Mouse (Mus musculus) CH12.LX (cell line): Measurements from ENCODE around the gene Cdk2ap2. TPM values are rescaled to one million over a fixed set of nuclear protein-coding genes. Genes with fewer than 3 reads are reported as not detected.

ENCODE experiments used
- DNase-seq: peaks from one replicate; pipeline ENCODE4 v3.0.0-alpha.2; 2013; ENCODE audit errors: extremely low read depth
- H3K27ac ChIP-seq: 2 replicates; pipeline ENCODE4 v1.5.1; 2012; ENCODE audit warnings: low read depth, mild to moderate bottlenecking, control low read depth, moderate library complexity; ENCODE audit not compliant: insufficient read depth
- H3K27me3 ChIP-seq: replicated peaks from 2 replicates; pipeline ENCODE3; 2012; ENCODE audit warnings: inconsistent platforms
- H3K36me3 ChIP-seq, 2 experiments: replicated peaks in 1 of 2; 2 replicates each; pipeline versions ENCODE3 to v1.6.1; 2012; ENCODE audit warnings: inconsistent platforms in 1 of 2, low read length in 1 of 2, mild to moderate bottlenecking in 1 of 2, mixed read lengths in 1 of 2, moderate library complexity in 1 of 2; ENCODE audit not compliant: control insufficient read depth in 1 of 2, insufficient read depth in 1 of 2
- H3K4me1 ChIP-seq, 2 experiments: 2 replicates each; pipeline ENCODE4 v1.6.1; 2012; ENCODE audit warnings: inconsistent platforms in 1 of 2, moderate library complexity in 1 of 2; ENCODE audit not compliant: insufficient read depth in 2 of 2, control insufficient read depth in 1 of 2
- H3K4me2 ChIP-seq: 2 replicates; pipeline ENCODE4 v1.6.1; 2012; ENCODE audit warnings: low read depth, mild to moderate bottlenecking, control low read depth; ENCODE audit not compliant: poor library complexity, insufficient read depth, severe bottlenecking
- H3K4me3 ChIP-seq, 3 experiments: fragments of 150-350 bp in 1 of 3; sonication (generic) in 1 of 3; replicated peaks in 1 of 3; 2 replicates each; pipeline versions ENCODE3 to v1.5.1; 2011 to 2012; ENCODE audit warnings: low read depth in 2 of 3, low read length in 2 of 3, mild to moderate bottlenecking in 2 of 3, moderate library complexity in 2 of 3, control low read depth in 1 of 3, improper control_type of control experiment in 1 of 3, inconsistent platforms in 1 of 3, mixed read lengths in 1 of 3; ENCODE audit not compliant: poor library complexity in 1 of 3
- H3K79me2 ChIP-seq: replicated peaks from 2 replicates; pipeline ENCODE4 v1.6.1; 2012; ENCODE audit warnings: mild to moderate bottlenecking, moderate library complexity; ENCODE audit not compliant: control insufficient read depth, poor library complexity, insufficient read depth, severe bottlenecking; ENCODE audit errors: extremely low read depth
- H3K9ac ChIP-seq: 2 replicates; pipeline ENCODE4 v1.6.1; 2012; ENCODE audit warnings: low read depth, mild to moderate bottlenecking, control low read depth, moderate library complexity; ENCODE audit not compliant: insufficient read depth
- H3K9me3 ChIP-seq: replicated peaks from 2 replicates; pipeline ENCODE3; 2012; ENCODE audit warnings: low read length, inconsistent platforms, mixed read lengths
- BHLHE40 ChIP-seq: IDR thresholded peaks from 2 replicates; pipeline ENCODE4 v1.6.1; 2011; ENCODE audit warnings: mild to moderate bottlenecking, low read depth, low read length, improper control_type of control experiment
- CTCF ChIP-seq, 2 experiments: IDR thresholded peaks in 1 of 2; conservative IDR thresholded peaks in 1 of 2; 2 replicates each; pipeline ENCODE4 v1.5.1; 2011 to 2012; ENCODE audit warnings: low read depth in 2 of 2, low read length in 2 of 2, improper control_type of control experiment in 1 of 2, inconsistent platforms in 1 of 2, mild to moderate bottlenecking in 1 of 2, moderate library complexity in 1 of 2
- E2F4 ChIP-seq: IDR thresholded peaks from 2 replicates; pipeline ENCODE4 v1.6.1; 2011; ENCODE audit warnings: low read depth, low read length, improper control_type of control experiment; ENCODE audit not compliant: insufficient replicate concordance
- ELF1 ChIP-seq: IDR thresholded peaks from 2 replicates; pipeline ENCODE4 v1.6.1; 2014; ENCODE audit warnings: low read depth, mild to moderate bottlenecking, inconsistent platforms, low read length, improper control_type of control experiment
- EP300 ChIP-seq: IDR thresholded peaks from 2 replicates; pipeline ENCODE4 v1.6.1; 2011; ENCODE audit warnings: low read length, improper control_type of control experiment
- HCFC1 ChIP-seq: IDR thresholded peaks from 2 replicates; pipeline ENCODE4 v1.6.1; 2012; ENCODE audit warnings: low read depth, mild to moderate bottlenecking, inconsistent platforms, low read length, improper control_type of control experiment
- JUN ChIP-seq: IDR thresholded peaks from 2 replicates; pipeline ENCODE4 v1.6.1; 2011; ENCODE audit warnings: low read depth, mild to moderate bottlenecking, low read length, improper control_type of control experiment, moderate library complexity; ENCODE audit not compliant: insufficient read depth
- KAT2A ChIP-seq: IDR thresholded peaks from 2 replicates; pipeline ENCODE4 v1.6.1; 2012; ENCODE audit warnings: low read length, improper control_type of control experiment, inconsistent platforms; ENCODE audit not compliant: insufficient replicate concordance
- MAX ChIP-seq: IDR thresholded peaks from 2 replicates; pipeline ENCODE4 v1.6.1; 2011; ENCODE audit warnings: low read length, improper control_type of control experiment
- MAZ ChIP-seq: IDR thresholded peaks from 2 replicates; pipeline ENCODE4 v1.6.1; 2012; ENCODE audit warnings: low read depth, mild to moderate bottlenecking, inconsistent platforms, low read length, improper control_type of control experiment, moderate library complexity
- NELFE ChIP-seq: IDR thresholded peaks from 2 replicates; pipeline ENCODE4 v1.6.1; 2011; ENCODE audit warnings: low read depth, low read length, improper control_type of control experiment
- POLR2AphosphoS2 ChIP-seq: IDR thresholded peaks from 2 replicates; pipeline ENCODE4 v1.6.1; 2011; ENCODE audit warnings: low read depth, low read length, improper control_type of control experiment
- RCOR1 ChIP-seq: conservative IDR thresholded peaks from 2 replicates; pipeline ENCODE4 v1.6.1; 2012; ENCODE audit warnings: low read depth, mild to moderate bottlenecking, inconsistent platforms, low read length, improper control_type of control experiment
- SMC3 ChIP-seq: IDR thresholded peaks from 2 replicates; pipeline ENCODE4 v1.6.1; 2011; ENCODE audit warnings: low read depth, low read length, improper control_type of control experiment
- TCF12 ChIP-seq: IDR thresholded peaks from 2 replicates; pipeline ENCODE4 v1.6.1; 2014; ENCODE audit warnings: low read depth, mild to moderate bottlenecking, inconsistent platforms, low read length, improper control_type of control experiment
- UBTF ChIP-seq: IDR thresholded peaks from 2 replicates; pipeline ENCODE4 v1.6.1; 2012; ENCODE audit warnings: low read depth, mild to moderate bottlenecking, inconsistent platforms, low read length, improper control_type of control experiment, moderate library complexity
- USF1 ChIP-seq: IDR thresholded peaks from 2 replicates; pipeline ENCODE4 v1.6.1; 2014; ENCODE audit warnings: low read depth, mild to moderate bottlenecking, inconsistent platforms, low read length, improper control_type of control experiment
- USF2 ChIP-seq: conservative IDR thresholded peaks from 2 replicates; pipeline ENCODE4 v1.6.1; 2011; ENCODE audit warnings: low read depth, low read length, improper control_type of control experiment
- ZC3H11A ChIP-seq: IDR thresholded peaks from 2 replicates; pipeline ENCODE4 v1.6.1; 2012; ENCODE audit warnings: low read depth, mild to moderate bottlenecking, inconsistent platforms, low read length, improper control_type of control experiment
- ZKSCAN1 ChIP-seq: IDR thresholded peaks from 2 replicates; pipeline ENCODE4 v1.6.1; 2012; ENCODE audit warnings: low read depth, inconsistent platforms, low read length, improper control_type of control experiment, borderline replicate concordance
- dilution Hi-C: fragments of 300-500 bp; cut with MboI; formaldehyde crosslinking; loops from 2 replicates; pipeline ENCODE4 v1.14.3; 2020; ENCODE audit warnings: low sequenced_read_pairs; ENCODE audit not compliant: extremely low pct_unique_long_range_greater_than_20kb, extremely low pct_ligation_motif_present
- in situ Hi-C: fragments of 300-500 bp; cut with MboI; formaldehyde crosslinking; loops from 3 replicates; pipeline ENCODE4 v1.14.3; 2019; ENCODE audit warnings: low sequenced_read_pairs, low pct_ligation_motif_present, low pct_unique_long_range_greater_than_20kb, mixed read lengths
- polyA plus RNA-seq: library from polyadenylated mRNA; unstranded; fragments of >175 nt; gene quantifications from 2 replicates; pipeline ENCODE4 v1.2.1, GENCODE M21; 2012; ENCODE audit warnings: low read depth; ENCODE audit not compliant: insufficient read length
- total RNA-seq, 2 experiments: library from RNA; depleted of rRNA; stranded (reverse); fragments of 300-350 nt in 1 of 2; fragments of >200 nt in 1 of 2; gene quantifications; 2 replicates each; pipeline ENCODE4 v1.2.3; 2012 to 2014

Cdk2ap2 gene
- total and polyA plus RNA-seq, 3 experiments, result 63.4 to 69.5 (median 67.1) TPM

DNA sequence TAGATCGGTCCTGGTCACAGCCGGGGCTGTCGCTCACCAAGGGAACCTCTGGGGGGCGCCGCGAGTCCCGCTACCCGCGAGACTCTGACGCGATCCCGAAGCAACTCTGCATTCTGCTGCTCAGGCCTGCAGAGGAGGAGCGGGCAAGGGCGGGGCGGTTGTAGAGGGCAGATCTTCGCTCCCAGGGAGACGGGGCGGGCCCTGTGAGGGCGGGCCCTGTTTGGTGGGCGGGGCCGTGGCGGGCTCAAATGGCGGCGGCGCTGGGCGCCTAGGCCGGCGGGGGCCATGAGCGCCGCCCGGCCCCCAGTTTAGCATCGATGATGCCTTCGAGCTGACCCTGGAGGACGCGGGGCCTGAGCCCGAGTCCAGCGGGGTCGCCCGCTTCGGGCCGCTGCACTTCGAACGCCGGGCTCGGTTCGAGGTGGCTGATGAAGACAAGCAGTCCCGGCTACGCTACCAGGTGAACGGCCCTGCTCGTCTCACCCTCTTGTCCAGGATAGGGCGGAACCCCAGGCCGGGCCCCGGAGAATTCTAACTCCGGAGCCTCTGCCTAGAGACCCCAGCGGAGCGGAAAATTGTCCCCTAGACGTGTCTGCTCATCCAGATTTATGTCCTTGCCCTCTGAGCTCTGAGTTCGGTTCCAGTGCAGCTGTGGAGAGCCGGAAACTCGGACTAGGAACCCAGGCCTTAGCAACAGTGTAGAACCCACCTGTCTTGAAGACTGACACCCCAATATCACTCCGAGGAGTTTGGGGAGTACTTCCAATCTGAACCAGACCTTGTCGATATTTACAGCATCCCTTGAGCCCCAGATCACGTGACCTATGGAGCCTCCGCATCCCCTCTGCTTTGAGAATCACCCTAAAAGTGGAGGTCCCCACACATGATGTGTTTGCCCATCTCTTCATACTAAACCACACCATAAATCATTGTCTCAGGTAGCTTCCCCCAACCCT, 29.0 kb downstream of the Cdk2ap2 start, which contains the start of gene Aip (continued):
- TF ChIP-seq MAX, result 0 out of 2 replicates have a peak, but pooled peaks have one; percentile 52
- TF ChIP-seq, all 38 proteins: peak for 23

DNA sequence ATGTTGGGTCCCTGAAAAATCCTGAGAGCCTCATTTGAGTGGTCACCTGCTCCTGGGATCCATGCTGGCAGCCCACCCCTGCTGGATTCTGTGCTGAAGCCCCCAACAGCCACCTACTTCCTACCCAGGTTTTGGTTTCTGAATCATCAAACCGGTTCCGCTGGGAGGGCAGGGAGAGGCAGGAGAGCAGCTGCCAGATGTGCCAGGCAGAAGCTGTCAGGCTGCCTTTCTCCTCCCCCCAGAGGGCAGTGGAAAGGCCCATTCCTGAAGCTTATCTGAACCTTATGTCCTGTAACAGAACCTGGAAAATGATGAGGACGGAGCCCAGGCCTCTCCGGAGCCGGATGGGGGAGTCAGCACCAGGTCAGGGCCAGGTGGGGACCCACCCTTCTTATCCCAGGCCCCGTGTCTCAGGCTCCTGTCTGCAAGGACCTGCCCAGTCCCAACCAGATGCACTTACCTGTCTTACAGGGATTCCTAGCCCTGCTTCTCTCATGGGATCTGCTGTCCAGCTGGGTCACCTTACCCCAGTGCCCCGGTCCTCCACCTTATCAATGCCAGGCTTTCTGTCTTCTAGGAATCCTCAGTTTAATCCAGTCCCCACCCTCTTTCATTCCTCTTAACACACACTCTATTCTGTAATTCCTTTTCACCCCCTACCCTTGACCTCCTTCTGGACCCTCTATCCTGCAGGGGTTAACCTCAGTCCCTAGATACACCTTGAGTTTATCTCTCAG, 29.9 kb downstream of the Cdk2ap2 start:
- Histone ChIP-seq H3K36me3 (peaks cover 25 to 40% of the 10 kb centered on the region in 2 experiments), H3K4me2 (peak overlapping the region; percentile 85), H3K27ac (peak overlapping the region; percentile 29; the same call in 1 of the 2 replicates), H3K4me3 (peak overlapping the region; percentile 84 to 99 (median 93)), H3K9ac (peak overlapping the region; percentile 88), H3K9me3 (no peaks in the 10 kb centered on the region), H3K4me1 (peaks cover 14 to 73% of the 10 kb centered on the region in 2 experiments), H3K27me3 (no peaks in the 10 kb centered on the region), H3K79me2 (peaks cover 27% of the 10 kb centered on the region)
- TF ChIP-seq BHLHE40 (no peak), HCFC1 (no peak), USF2 (no peak), NELFE (no peak), JUN (no peak), POLR2AphosphoS2 (no peak), ZC3H11A (no peak), ELF1 (no peak), MAX (no peak), SMC3 (no peak), CTCF (conservative IDR thresholded peaks at IDR 0.05 in 1 of 2, IDR thresholded peaks at IDR 0.05 in 1 of 2; ENCODE audit: low read depth in 2 of 2, low read length in 2 of 2) (no peak), EP300 (no peak), KAT2A (no peak), E2F4 (no peak), RCOR1 (no peak), UBTF (no peak), ZKSCAN1 (no peak), TCF12 (no peak), MAZ (no peak), USF1 (no peak)
- no peak for DNase-seq
- in situ Hi-C loops (loop anchor here (5.0 kb wide), 1 partner anchor 75 kb away; the partner anchor contains the start of gene Rad9a), dilution Hi-C loops (no loop called here)
